Mouse (Mus musculus): ENCODE results near the gene Ncbp1.
A peak's percentile ranks its signal among the peaks of the same experiment; 100 is the strongest.

Gene Ncbp1

DNA sequence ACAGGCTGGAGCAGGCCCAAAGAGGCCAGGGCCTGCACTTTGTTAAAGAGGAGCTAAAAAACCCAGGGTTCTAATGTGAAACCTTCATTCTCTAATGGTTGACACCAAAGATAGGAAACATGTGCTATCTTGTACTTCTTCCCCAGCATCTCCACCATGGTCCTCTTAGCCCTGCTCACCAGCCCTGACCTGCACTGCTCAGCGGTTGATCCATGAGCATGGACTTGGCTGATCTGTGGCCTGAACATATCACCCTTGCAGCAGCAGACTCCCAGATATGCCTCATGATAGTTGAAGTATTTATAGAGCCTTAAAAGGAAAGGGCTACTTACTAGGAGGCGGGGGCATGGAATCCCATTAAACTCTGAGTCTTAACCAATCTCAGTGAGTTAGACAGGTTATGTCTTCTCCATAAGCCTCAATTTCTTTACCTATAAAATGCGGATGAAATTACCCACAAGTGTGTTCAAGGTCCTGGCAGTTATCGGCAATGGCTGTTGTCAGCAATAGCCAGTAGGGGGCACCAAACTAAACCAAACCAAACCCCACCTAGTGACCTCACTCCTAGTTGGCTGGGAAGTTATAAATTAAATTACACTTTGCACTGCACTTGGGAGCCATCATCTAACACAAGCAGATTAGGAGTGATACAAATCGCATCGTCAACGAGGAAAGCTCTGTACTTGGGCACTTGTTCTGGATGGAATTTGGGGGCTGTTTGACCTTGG, 63.6 kb downstream of the Ncbp1 start:
- DNase-seq (ENCODE audit: low read depth, low spot score) = peak; percentile 70

GRCm38 (mm10) chr4:46202562-46203126, 64.2 kb downstream of the Ncbp1 start:
- DNase-seq (ENCODE audit: low read depth, low spot score) = no peak

- no peak for DNase-seq (ENCODE audit: low read depth, low spot score)
Observed at GRCm38 (mm10) chr4:46221090-46221489, 82.7 kb downstream of the Ncbp1 start.
